Mouse (Mus musculus): ENCODE measurements around the gene Dand5. TPM values are rescaled to one million over a fixed set of nuclear protein-coding genes. Genes with fewer than 3 reads are reported as not detected.
A peak's percentile ranks its signal among the peaks of the same experiment; 100 is the strongest.
"Not testable (repeated sequence)": the region's sequence is repeated elsewhere in the genome, so short reads cannot be mapped to it uniquely, and the experiment has no call there.

Gene Dand5
- polyA plus RNA-seq, 1 experiment from 2014 or later: 3.3 TPM

GRCm38 (mm10) chr8:84839875-84840247, 17.2 kb upstream of the Dand5 start:
- peaks cover 41% of the 10 kb centered on the region for H3K79me2 ChIP-seq (ENCODE audit: inconsistent target)
- H3K36me3 ChIP-seq (ENCODE audit: inconsistent target): peaks cover 59% of the 10 kb centered on the region
- WGBS (ENCODE audit: missing documents): 0% methylated on average over 7 of the region's 7 CpGs
- H3K27ac ChIP-seq: peak overlapping the region; percentile 39
- H3K4me3 ChIP-seq (ENCODE audit: inconsistent target): peak overlapping the region; percentile 50

DNA sequence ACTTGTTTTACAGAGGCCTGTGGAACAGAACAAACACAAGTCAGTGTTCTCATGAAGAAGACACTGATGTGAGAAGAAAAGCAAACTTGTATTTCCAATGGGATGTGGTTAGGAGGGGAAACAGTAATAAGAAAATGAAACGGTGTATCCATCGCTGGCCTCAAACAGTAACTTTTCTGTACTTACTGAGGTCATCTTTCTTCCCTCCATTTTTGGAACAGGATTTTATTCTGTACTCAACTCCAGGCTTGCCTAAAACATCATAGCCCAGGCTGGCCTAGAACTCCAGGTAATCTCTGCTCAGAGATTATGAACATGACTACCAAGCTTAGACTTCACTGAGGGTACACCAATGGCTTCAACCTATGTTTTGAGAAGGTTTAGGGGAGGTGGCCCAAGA, 16.8 kb upstream of the Dand5 start:
- peaks cover 59% of the 10 kb centered on the region for H3K36me3 ChIP-seq (ENCODE audit: inconsistent target)
- 42% methylated on average over 2 of the region's 2 CpGs for WGBS (ENCODE audit: missing documents)
- H3K79me2 ChIP-seq (ENCODE audit: inconsistent target): peaks cover 41% of the 10 kb centered on the region
- peak overlapping the region; percentile 50 for H3K4me3 ChIP-seq (ENCODE audit: inconsistent target)
- H3K27ac ChIP-seq: peak overlapping the region; percentile 39

DNA sequence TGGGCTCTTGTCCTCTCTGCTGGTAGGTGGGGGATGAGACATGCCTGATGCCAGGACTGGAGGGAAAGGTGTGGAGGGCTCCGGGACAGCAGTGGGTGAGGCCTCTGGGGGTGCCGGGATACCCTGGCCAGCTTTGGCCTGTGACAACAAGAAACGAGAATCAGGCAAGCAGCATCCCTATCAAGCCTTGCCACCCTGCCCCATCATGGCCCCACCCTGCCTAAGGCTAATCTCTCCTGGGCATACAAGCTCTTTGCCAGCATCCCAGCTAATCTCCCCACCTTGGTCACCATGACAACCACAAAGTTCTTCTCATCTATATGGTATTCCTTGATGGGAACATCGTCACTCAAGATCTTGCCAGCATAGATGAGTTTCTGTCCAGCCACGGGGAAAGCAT, 15.9 kb upstream of the Dand5 start:
- Histone ChIP-seq H3K27ac (no peak overlapping the region), H3K79me2 (ENCODE audit: inconsistent target) (peaks cover 35% of the 10 kb centered on the region), H3K4me3 (ENCODE audit: inconsistent target) (no peak overlapping the region), H3K36me3 (ENCODE audit: inconsistent target) (peaks cover 55% of the 10 kb centered on the region)
- WGBS (ENCODE audit: missing documents): 94% methylated on average over 5 of the region's 5 CpGs

DNA sequence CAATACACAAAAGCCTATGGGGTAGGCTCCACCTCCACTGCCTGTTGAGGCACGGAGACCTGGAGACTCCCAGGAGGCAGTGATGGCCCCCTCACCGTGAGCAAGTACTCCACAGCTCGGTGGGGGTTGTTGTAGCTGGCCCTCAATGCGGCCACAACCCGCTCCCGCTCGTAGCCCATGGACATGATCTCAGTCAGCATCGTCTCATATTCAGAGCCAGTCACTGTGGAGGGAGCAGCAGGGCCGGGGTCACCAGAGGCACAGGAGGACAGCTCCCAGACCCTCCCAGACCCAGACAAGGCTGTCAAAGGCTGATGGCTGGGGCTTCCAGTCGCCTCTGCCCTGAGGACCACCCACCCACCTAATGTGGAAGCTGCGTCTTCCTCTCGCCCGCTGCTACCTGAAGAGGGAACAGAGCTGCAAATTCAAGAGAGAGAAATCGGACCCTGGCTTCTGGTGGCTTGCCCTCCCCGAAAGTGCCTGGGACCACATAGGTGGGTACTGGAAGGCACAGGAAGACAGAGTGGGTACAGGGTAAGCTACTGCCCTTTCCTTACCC, 15.4 kb upstream of the Dand5 start:
- WGBS (ENCODE audit: missing documents): 91% methylated on average over 14 of the region's 15 CpGs
- no peak overlapping the region for H3K4me3 ChIP-seq (ENCODE audit: inconsistent target)
- H3K27ac ChIP-seq: no peak overlapping the region
- peaks cover 50% of the 10 kb centered on the region for H3K36me3 ChIP-seq (ENCODE audit: inconsistent target)
- peaks cover 37% of the 10 kb centered on the region for H3K79me2 ChIP-seq (ENCODE audit: inconsistent target)

DNA sequence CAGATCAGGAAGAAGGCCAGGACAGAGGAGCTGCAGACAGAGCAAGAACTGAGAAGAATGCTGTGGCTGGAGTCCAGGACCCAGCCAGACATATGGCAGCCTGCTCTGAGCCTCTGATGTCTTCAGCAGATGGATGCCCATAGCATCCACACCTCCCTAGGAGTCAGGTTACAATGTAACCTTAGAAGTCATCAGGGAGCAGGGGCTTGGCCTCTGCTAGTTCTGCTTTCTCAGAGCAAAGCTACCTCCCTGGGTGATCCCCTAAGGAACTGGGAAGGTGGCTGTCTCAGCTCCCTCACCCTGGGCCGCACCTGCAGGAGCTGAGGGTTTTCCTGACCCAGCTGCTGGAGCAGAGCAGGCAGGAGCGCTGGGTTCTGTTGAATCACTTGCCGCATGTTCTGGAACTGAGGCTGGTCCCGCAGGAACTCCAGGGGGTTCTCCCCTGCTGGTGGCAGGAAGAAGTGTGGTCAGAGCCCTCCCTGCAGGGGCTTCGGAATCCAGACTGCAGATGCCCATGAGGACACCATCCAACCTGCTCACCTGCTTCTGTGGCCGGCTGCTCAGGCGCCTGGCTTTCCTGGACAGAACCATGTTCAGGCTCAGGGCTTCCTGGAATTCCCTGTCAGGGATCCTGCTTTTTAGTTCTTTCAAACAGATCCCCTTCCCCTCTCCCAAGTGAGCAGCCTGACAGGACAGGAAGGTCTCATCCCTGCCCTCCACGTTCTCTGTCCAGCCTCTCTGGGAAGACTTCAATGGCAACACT, 14.7 kb upstream of the Dand5 start:
- WGBS (ENCODE audit: missing documents): 89% methylated on average over 8 of the region's 8 CpGs
- peaks cover 43% of the 10 kb centered on the region for H3K36me3 ChIP-seq (ENCODE audit: inconsistent target)
- H3K4me3 ChIP-seq (ENCODE audit: inconsistent target): no peak overlapping the region

GRCm38 (mm10) chr8:84834866-84835855, 12.5 kb upstream of the Dand5 start:
- WGBS (ENCODE audit: missing documents): 82% methylated on average over 9 of the region's 10 CpGs
- Histone ChIP-seq H3K36me3 (ENCODE audit: inconsistent target) (peaks cover 43% of the 10 kb centered on the region), H3K4me3 (ENCODE audit: inconsistent target) (no peak overlapping the region), H3K27ac (no peak overlapping the region), H3K79me2 (ENCODE audit: inconsistent target) (peaks cover 44% of the 10 kb centered on the region)

More for the DNA sequence above, 14.7 kb upstream of the Dand5 start:
- Histone ChIP-seq H3K27ac (no peak overlapping the region), H3K79me2 (ENCODE audit: inconsistent target) (peaks cover 44% of the 10 kb centered on the region)

DNA sequence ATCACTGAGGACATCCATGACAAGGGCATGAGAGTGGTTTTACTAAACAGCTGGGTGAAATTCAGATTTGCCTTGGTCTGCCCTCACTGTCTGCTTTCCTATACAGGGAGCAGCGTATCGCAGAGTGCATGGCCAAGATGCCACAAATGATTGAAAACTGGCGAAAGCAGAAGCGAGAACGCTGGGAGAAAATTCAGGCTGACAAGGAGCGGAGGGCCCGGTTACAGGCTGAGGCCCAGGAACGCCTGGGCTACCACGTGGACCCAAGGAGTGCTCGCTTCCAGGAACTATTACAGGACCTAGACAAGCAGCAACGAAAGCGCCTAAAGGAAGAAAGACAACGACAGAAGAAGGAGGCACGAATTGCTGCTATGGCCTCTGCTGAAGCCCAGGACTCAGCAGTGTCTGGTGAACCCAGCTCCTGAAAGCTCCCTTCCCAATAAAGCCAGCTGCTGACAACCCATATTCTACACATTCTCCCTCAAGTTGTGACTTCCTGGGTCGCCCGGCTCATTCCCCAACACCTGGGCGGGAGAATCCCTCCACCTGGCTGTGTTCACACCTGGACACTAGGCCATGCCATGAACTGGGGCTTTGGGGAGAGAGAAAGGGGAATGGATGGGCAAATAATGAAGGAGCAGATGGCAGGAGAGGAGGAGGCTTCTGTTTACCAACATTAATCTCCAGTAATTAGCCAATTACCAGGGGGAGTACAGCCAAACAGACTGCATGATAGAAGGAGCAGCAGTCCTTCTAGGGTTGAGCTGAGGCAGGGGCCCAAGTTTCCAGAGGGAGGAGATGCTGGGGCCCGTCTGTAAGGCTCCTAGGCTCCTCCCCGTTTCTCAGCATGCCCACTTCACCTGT, 11.6 kb upstream of the Dand5 start:
- H3K4me3 ChIP-seq (ENCODE audit: inconsistent target): no peak overlapping the region

GRCm38 (mm10) chr8:84832759-84833742, 10.4 kb upstream of the Dand5 start:
- Histone ChIP-seq H3K36me3 (ENCODE audit: inconsistent target) (peaks cover 37% of the 10 kb centered on the region), H3K79me2 (ENCODE audit: inconsistent target) (peaks cover 24% of the 10 kb centered on the region), H3K27ac (peak overlapping the region; percentile 39), H3K4me3 (ENCODE audit: inconsistent target) (peak overlapping the region; percentile 83)
- 42% methylated on average over 10 of the region's 10 CpGs for WGBS (ENCODE audit: missing documents)

More for the DNA sequence above, 11.6 kb upstream of the Dand5 start:
- Histone ChIP-seq H3K79me2 (ENCODE audit: inconsistent target) (peaks cover 36% of the 10 kb centered on the region), H3K36me3 (ENCODE audit: inconsistent target) (peaks cover 43% of the 10 kb centered on the region), H3K27ac (no peak overlapping the region)
- WGBS (ENCODE audit: missing documents): 91% methylated on average over 19 of the region's 19 CpGs

DNA sequence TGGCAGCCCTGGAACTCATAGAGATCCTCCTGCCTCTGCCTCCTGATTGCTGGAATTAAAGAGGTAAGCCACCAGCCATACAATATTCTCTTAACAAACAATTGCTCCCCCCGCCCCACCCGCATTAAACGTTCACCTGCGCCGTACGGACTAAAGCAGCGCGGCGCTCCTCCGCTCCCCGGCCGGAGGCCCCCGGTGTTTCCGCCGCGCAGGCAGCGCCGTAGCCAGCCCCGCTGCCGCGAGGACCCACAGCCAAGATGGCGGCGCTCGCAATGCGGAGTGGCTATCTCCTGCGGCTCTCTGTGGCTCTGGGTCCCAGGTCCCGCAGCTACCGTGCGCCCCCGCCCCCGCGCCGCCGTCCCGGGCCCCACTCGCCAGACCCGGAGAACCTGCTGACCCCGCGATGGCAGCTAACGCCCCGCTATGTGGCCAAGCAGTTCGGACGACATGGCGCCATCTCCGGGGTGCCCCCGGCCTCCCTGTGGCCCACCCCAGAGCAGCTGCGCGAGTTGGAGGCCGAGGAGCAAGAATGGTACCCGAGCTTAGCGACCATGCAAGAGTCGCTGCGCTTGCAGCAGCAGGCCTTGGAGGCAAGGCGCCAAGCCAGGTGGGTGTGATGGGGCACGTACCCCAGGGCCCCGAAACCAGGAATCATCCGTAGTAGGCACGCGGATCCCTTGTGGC, 9.6 kb upstream of the Dand5 start:
- H3K36me3 ChIP-seq (ENCODE audit: inconsistent target): peaks cover 28% of the 10 kb centered on the region
- peak overlapping the region; percentile 83 for H3K4me3 ChIP-seq (ENCODE audit: inconsistent target)
- peaks cover 21% of the 10 kb centered on the region for H3K79me2 ChIP-seq (ENCODE audit: inconsistent target)
- WGBS (ENCODE audit: missing documents): under 1% methylated on average over 40 of the region's 59 CpGs
- H3K27ac ChIP-seq: peak overlapping the region; percentile 63

- Histone ChIP-seq H3K4me3 (ENCODE audit: inconsistent target) (peak within 1 kb of the TSS; percentile 83), H3K36me3 (ENCODE audit: inconsistent target) (peaks cover 21% of the 10 kb centered on the region), H3K79me2 (ENCODE audit: inconsistent target) (peaks cover 21% of the 10 kb centered on the region), H3K27ac (peak within 1 kb of the TSS; percentile 63)
- 7% methylated on average over 11 of the region's 11 CpGs for WGBS (ENCODE audit: missing documents)
Measured at GRCm38 (mm10) chr8:84831490-84831889, 8.9 kb upstream of the Dand5 start, which contains the start of gene Gadd45gip1. Gadd45gip1 (plus strand) TSS chr8:84831522.

GRCm38 (mm10) chr8:84826518-84826917, 3.9 kb upstream of the Dand5 start:
- H3K27ac ChIP-seq; H3K4me3 ChIP-seq (ENCODE audit: inconsistent target); H3K36me3 ChIP-seq (ENCODE audit: inconsistent target); H3K79me2 ChIP-seq (ENCODE audit: inconsistent target): not testable (repeated sequence)
- WGBS (ENCODE audit: missing documents): 86% methylated on average over 1 of the region's 2 CpGs

DNA sequence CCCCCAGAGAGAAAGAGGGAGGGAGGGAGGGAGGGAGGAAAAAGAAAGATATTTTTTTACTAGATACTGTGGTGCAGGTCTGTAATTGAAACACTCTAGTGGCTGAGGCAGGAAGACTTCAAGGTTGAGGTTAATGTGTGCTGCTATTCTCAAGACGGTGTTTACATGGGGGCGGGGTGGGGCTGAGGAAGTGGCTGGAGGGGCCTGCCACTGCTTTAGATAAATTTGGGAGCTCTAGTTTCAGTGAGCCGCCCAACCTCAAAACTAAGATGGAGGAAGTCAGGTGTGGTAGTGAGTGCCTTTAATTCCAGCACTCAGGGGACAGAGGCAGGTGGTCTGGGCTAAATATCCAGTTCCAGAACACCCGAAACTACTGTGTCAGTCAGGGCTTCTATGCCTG, 3.0 kb upstream of the Dand5 start:
- H3K36me3 ChIP-seq (ENCODE audit: inconsistent target): no peaks in the 10 kb centered on the region
- 44% methylated on average over 4 of the region's 4 CpGs for WGBS (ENCODE audit: missing documents)
- H3K4me3 ChIP-seq (ENCODE audit: inconsistent target): no peak overlapping the region
- H3K79me2 ChIP-seq (ENCODE audit: inconsistent target): no peaks in the 10 kb centered on the region; the same call in 1 of the 2 replicates
- no peak overlapping the region for H3K27ac ChIP-seq

Data from macrophage (primary cell).